Mouse (Mus musculus) liver, embryonic 12.5 days (tissue): ENCODE data around the gene Cntfr. TPM values are rescaled to one million over a fixed set of nuclear protein-coding genes. Genes with fewer than 3 reads are reported as not detected.

Experiments
- ATAC-seq: fragments of 200-750 bp; cut with Nextera tagmentation; 2 replicates; pipeline ENCODE4 v1.8.0; 2017; ENCODE audit warnings: moderate number of reproducible peaks, mild to moderate bottlenecking, moderate library complexity
- H3K27ac ChIP-seq: fragments of 300-500 bp; sonication (generic); 2 replicates; pipeline ENCODE4 v1.5.1; 2016; ENCODE audit warnings: mild to moderate bottlenecking
- H3K27me3 ChIP-seq: fragments of 300-500 bp; sonication (generic); replicated peaks from 2 replicates; pipeline ENCODE4 v1.6.1; 2016; ENCODE audit warnings: mild to moderate bottlenecking, moderate library complexity
- H3K36me3 ChIP-seq: fragments of 300-500 bp; sonication (generic); 2 replicates; pipeline ENCODE4 v1.6.1; 2016; ENCODE audit warnings: mild to moderate bottlenecking, moderate library complexity
- H3K4me1 ChIP-seq: fragments of 300-500 bp; sonication (generic); 2 replicates; pipeline ENCODE4 v1.6.1; 2016
- H3K4me2 ChIP-seq: fragments of 300-500 bp; sonication (generic); 2 replicates; pipeline ENCODE4 v1.6.1; 2016; ENCODE audit warnings: mild to moderate bottlenecking, moderate library complexity
- H3K4me3 ChIP-seq: fragments of 300-500 bp; sonication (generic); 2 replicates; pipeline ENCODE4 v1.5.1; 2016; ENCODE audit warnings: mild to moderate bottlenecking, moderate library complexity
- H3K9ac ChIP-seq: fragments of 300-500 bp; sonication (generic); 2 replicates; pipeline ENCODE4 v1.6.1; 2016; ENCODE audit warnings: mild to moderate bottlenecking, moderate library complexity
- H3K9me3 ChIP-seq: fragments of 300-500 bp; sonication (generic); replicated peaks from 2 replicates; pipeline ENCODE4 v1.6.1; 2016; ENCODE audit warnings: mild to moderate bottlenecking, moderate library complexity
- WGBS: fragments of 180-500 bp; shearing (Covaris S2); methylation state at CpG from one replicate; pipeline ENCODE4 v1.1.7; 2016; ENCODE audit not compliant: insufficient replicate concordance; 5-methylcytosine and 5-hydroxymethylcytosine counted together
- polyA plus RNA-seq: library from polyadenylated mRNA; unstranded; fragments of >200 nt; fragmentation: Nextera tagmentation; extraction: Ambion mirVana; gene quantifications from 2 replicates; pipeline ENCODE4 v1.2.1, GENCODE M21; 2016

Cntfr gene
- polyA plus RNA-seq, 1 experiment from 2014 or later: 1.4 TPM

- Histone ChIP-seq H3K27ac (no peak overlapping the region), H3K4me1 (peaks cover 21% of the 10 kb centered on the region), H3K36me3 (no peaks in the 10 kb centered on the region), H3K9me3 (no peaks in the 10 kb centered on the region), H3K9ac (no peak overlapping the region), H3K4me2 (no peak overlapping the region), H3K4me3 (no peak overlapping the region), H3K27me3 (peaks cover 60% of the 10 kb centered on the region)
- 61% methylated on average over 10 of the region's 10 CpGs for WGBS
- no peak for ATAC-seq
Observed at GRCm38 (mm10) chr4:41636882-41637635, 59.8 kb downstream of the Cntfr start.

GRCm38 (mm10) chr4:41636366-41636765 is 60.5 kb downstream of the Cntfr start:
- no peak overlapping the region for H3K9ac ChIP-seq
- peaks cover 67% of the 10 kb centered on the region for H3K27me3 ChIP-seq
- 29% methylated on average over 7 of the region's 7 CpGs for WGBS
- H3K4me2 ChIP-seq: no peak overlapping the region
- H3K27ac ChIP-seq: no peak overlapping the region
- H3K4me1 ChIP-seq: peaks cover 26% of the 10 kb centered on the region
- ATAC-seq: no peak
- no peak overlapping the region for H3K4me3 ChIP-seq
- no peaks in the 10 kb centered on the region for H3K36me3 ChIP-seq
- H3K9me3 ChIP-seq: no peaks in the 10 kb centered on the region

DNA sequence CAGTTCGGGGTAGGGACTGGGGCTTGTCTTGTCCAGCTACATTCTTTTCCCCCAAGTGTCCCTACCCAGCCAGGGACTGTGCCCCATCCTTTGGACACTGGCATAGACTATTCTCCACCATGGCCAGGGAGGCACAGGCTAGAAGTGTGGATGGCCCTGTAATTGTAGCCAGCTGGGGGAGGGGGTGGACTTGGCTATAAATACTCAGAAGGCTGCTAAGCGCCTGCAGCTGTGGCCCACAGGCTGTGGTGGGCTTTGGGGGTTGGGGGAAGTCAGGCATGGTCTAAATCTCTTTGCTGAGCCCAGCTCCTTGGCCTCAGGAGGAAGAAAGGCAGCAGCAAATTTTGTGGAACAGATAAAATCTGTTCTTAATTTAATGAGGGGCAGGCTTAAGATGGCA is 61.0 kb downstream of the Cntfr start:
- H3K27ac ChIP-seq: no peak overlapping the region
- H3K4me2 ChIP-seq: no peak overlapping the region
- no peak overlapping the region for H3K9ac ChIP-seq
- WGBS: 48% methylated on average over 2 of the region's 2 CpGs
- no peaks in the 10 kb centered on the region for H3K36me3 ChIP-seq
- no peaks in the 10 kb centered on the region for H3K9me3 ChIP-seq
- H3K4me3 ChIP-seq: no peak overlapping the region
- peaks cover 72% of the 10 kb centered on the region for H3K27me3 ChIP-seq
- peaks cover 31% of the 10 kb centered on the region for H3K4me1 ChIP-seq
- no peak for ATAC-seq

GRCm38 (mm10) chr4:41635224-41635623 is 61.7 kb downstream of the Cntfr start:
- Histone ChIP-seq H3K36me3 (no peaks in the 10 kb centered on the region), H3K4me1 (peaks cover 28% of the 10 kb centered on the region), H3K27ac (no peak overlapping the region), H3K27me3 (peaks cover 79% of the 10 kb centered on the region), H3K9ac (no peak overlapping the region), H3K4me2 (no peak overlapping the region), H3K9me3 (no peaks in the 10 kb centered on the region), H3K4me3 (no peak overlapping the region)
- no peak for ATAC-seq
- WGBS: 48% methylated on average over 8 of the region's 8 CpGs

- Histone ChIP-seq H3K9me3 (no peaks in the 10 kb centered on the region), H3K4me1 (peaks cover 26% of the 10 kb centered on the region), H3K4me3 (no peak overlapping the region), H3K27me3 (peaks cover 74% of the 10 kb centered on the region), H3K9ac (no peak overlapping the region), H3K4me2 (no peak overlapping the region), H3K36me3 (no peaks in the 10 kb centered on the region), H3K27ac (no peak overlapping the region)
- WGBS: 86% methylated on average over 8 of the region's 8 CpGs
- ATAC-seq: no peak
Observed at GRCm38 (mm10) chr4:41634631-41635030, 62.3 kb downstream of the Cntfr start.

- Histone ChIP-seq H3K4me1 (peaks cover 30% of the 10 kb centered on the region), H3K27me3 (peaks cover 64% of the 10 kb centered on the region), H3K9me3 (no peaks in the 10 kb centered on the region), H3K27ac (no peak overlapping the region), H3K4me3 (no peak overlapping the region), H3K4me2 (no peak overlapping the region), H3K9ac (no peak overlapping the region), H3K36me3 (no peaks in the 10 kb centered on the region)
- 49% methylated on average over 9 of the region's 9 CpGs for WGBS
- no peak for ATAC-seq
Observed at GRCm38 (mm10) chr4:41633001-41633400, 63.9 kb downstream of the Cntfr start.

- H3K9me3 ChIP-seq: no peaks in the 10 kb centered on the region
- H3K9ac ChIP-seq: no peak overlapping the region
- H3K4me3 ChIP-seq: no peak overlapping the region
- WGBS: 7% methylated on average over 11 of the region's 11 CpGs
- peaks cover 53% of the 10 kb centered on the region for H3K27me3 ChIP-seq
- no peak for ATAC-seq
- H3K27ac ChIP-seq: no peak overlapping the region
- H3K36me3 ChIP-seq: no peaks in the 10 kb centered on the region
- H3K4me2 ChIP-seq: peak overlapping the region; percentile 20; the same call in 1 of the 2 replicates
- peaks cover 37% of the 10 kb centered on the region for H3K4me1 ChIP-seq
Observed at GRCm38 (mm10) chr4:41631390-41631789, 65.5 kb downstream of the Cntfr start.

DNA sequence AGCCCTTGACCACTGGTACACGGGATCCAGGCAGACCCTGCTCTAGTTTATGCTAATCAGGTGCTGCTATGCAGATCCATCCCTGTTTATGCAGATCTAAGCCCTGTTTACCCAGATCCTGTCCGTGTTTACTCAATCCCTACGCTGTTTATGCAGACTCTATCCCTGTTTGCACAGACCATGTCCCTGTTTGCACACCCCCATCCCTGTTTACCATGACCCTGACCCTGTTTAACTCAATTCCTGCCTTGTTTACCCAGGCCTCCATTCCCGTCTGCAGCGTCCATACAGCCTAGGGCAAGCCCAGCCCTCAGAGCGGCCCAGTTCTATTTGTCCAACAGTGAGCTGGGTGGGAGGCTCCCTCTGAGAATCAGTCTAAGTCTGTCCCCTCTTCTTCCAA is 66.7 kb downstream of the Cntfr start:
- no peak overlapping the region for H3K27ac ChIP-seq
- WGBS: 53% methylated on average over 6 of the region's 6 CpGs

GRCm38 (mm10) chr4:41628202-41628927 is 68.5 kb downstream of the Cntfr start:
- WGBS: 9% methylated on average over 8 of the region's 8 CpGs
- Histone ChIP-seq H3K9ac (no peak overlapping the region), H3K27ac (peak overlapping the region; percentile 31; the same call in 1 of the 2 replicates), H3K4me1 (peaks cover 32% of the 10 kb centered on the region), H3K4me2 (no peak overlapping the region), H3K36me3 (no peaks in the 10 kb centered on the region), H3K27me3 (peaks cover 35% of the 10 kb centered on the region; the same call in 1 of the 2 replicates), H3K9me3 (no peaks in the 10 kb centered on the region), H3K4me3 (no peak overlapping the region)
- ATAC-seq: no peak

More for the DNA sequence above, 66.7 kb downstream of the Cntfr start:
- Histone ChIP-seq H3K27me3 (peaks cover 44% of the 10 kb centered on the region), H3K4me2 (no peak overlapping the region; the same call in 1 of the 2 replicates), H3K4me1 (peaks cover 32% of the 10 kb centered on the region), H3K9me3 (no peaks in the 10 kb centered on the region), H3K36me3 (no peaks in the 10 kb centered on the region), H3K4me3 (no peak overlapping the region), H3K9ac (no peak overlapping the region)
- peak; percentile 75 for ATAC-seq

DNA sequence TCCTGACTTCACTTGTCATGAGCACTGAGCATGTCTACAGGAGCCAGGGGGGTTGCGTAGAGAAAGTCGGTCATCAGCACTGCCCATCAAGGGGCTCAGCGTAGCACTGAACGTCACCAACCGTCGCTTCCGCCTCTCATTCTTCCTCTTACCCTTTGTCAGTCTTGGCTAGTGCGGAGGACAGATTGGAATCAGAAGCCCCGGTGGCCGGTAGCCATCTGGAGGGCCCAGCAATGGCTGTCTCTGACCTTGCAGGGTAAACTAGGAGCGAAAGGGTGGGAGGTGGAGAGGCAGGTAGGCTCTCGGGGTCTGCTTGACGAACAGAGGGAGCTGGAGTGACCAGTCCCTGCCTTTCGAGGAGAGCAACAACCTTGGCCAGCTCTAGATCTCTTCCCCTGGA is 74.8 kb downstream of the Cntfr start:
- no peak overlapping the region for H3K4me3 ChIP-seq
- H3K27ac ChIP-seq: no peak overlapping the region
- no peaks in the 10 kb centered on the region for H3K4me1 ChIP-seq

GRCm38 (mm10) chr4:41618916-41619746 is 77.8 kb downstream of the Cntfr start:
- ATAC-seq: no peak
- no peak overlapping the region for H3K27ac ChIP-seq
- no peak overlapping the region for H3K4me2 ChIP-seq

More for the DNA sequence above, 74.8 kb downstream of the Cntfr start:
- no peak overlapping the region for H3K4me2 ChIP-seq
- H3K9me3 ChIP-seq: no peaks in the 10 kb centered on the region
- no peak for ATAC-seq
- no peaks in the 10 kb centered on the region for H3K36me3 ChIP-seq
- H3K27me3 ChIP-seq: 0 out of 2 replicates have a peak, but pooled peaks cover 16% of the 10 kb centered on the region
- 71% methylated on average over 14 of the region's 14 CpGs for WGBS
- no peak overlapping the region for H3K9ac ChIP-seq

More at GRCm38 (mm10) chr4:41618916-41619746, 77.8 kb downstream of the Cntfr start:
- WGBS: 49% methylated on average over 12 of the region's 12 CpGs
- no peaks in the 10 kb centered on the region for H3K4me1 ChIP-seq
- H3K9me3 ChIP-seq: no peaks in the 10 kb centered on the region
- no peak overlapping the region for H3K4me3 ChIP-seq
- H3K27me3 ChIP-seq: peaks cover 28% of the 10 kb centered on the region; the same call in 1 of the 2 replicates
- no peak overlapping the region for H3K9ac ChIP-seq
- no peaks in the 10 kb centered on the region for H3K36me3 ChIP-seq
